Mouse (Mus musculus) CH12.LX (cell line): Measurements from ENCODE around the gene Ttll11. TPM values are rescaled to one million over a fixed set of nuclear protein-coding genes. Genes with fewer than 3 reads are reported as not detected.

Source experiments
- DNase-seq: peaks from one replicate; pipeline ENCODE4 v3.0.0-alpha.2; 2013; ENCODE audit errors: extremely low read depth
- H3K27ac ChIP-seq: 2 replicates; pipeline ENCODE4 v1.5.1; 2012; ENCODE audit warnings: low read depth, mild to moderate bottlenecking, control low read depth, moderate library complexity; ENCODE audit not compliant: insufficient read depth
- H3K27me3 ChIP-seq: replicated peaks from 2 replicates; pipeline ENCODE3; 2012; ENCODE audit warnings: inconsistent platforms
- H3K36me3 ChIP-seq, 2 experiments: replicated peaks in 1 of 2; 2 replicates each; pipeline versions ENCODE3 to v1.6.1; 2012; ENCODE audit warnings: inconsistent platforms in 1 of 2, low read length in 1 of 2, mild to moderate bottlenecking in 1 of 2, mixed read lengths in 1 of 2, moderate library complexity in 1 of 2; ENCODE audit not compliant: control insufficient read depth in 1 of 2, insufficient read depth in 1 of 2
- H3K4me1 ChIP-seq, 2 experiments: 2 replicates each; pipeline ENCODE4 v1.6.1; 2012; ENCODE audit warnings: inconsistent platforms in 1 of 2, moderate library complexity in 1 of 2; ENCODE audit not compliant: insufficient read depth in 2 of 2, control insufficient read depth in 1 of 2
- H3K4me2 ChIP-seq: 2 replicates; pipeline ENCODE4 v1.6.1; 2012; ENCODE audit warnings: low read depth, mild to moderate bottlenecking, control low read depth; ENCODE audit not compliant: poor library complexity, insufficient read depth, severe bottlenecking
- H3K4me3 ChIP-seq, 3 experiments: fragments of 150-350 bp in 1 of 3; sonication (generic) in 1 of 3; replicated peaks in 1 of 3; 2 replicates each; pipeline versions ENCODE3 to v1.5.1; 2011 to 2012; ENCODE audit warnings: low read depth in 2 of 3, low read length in 2 of 3, mild to moderate bottlenecking in 2 of 3, moderate library complexity in 2 of 3, control low read depth in 1 of 3, improper control_type of control experiment in 1 of 3, inconsistent platforms in 1 of 3, mixed read lengths in 1 of 3; ENCODE audit not compliant: poor library complexity in 1 of 3
- H3K79me2 ChIP-seq: replicated peaks from 2 replicates; pipeline ENCODE4 v1.6.1; 2012; ENCODE audit warnings: mild to moderate bottlenecking, moderate library complexity; ENCODE audit not compliant: control insufficient read depth, poor library complexity, insufficient read depth, severe bottlenecking; ENCODE audit errors: extremely low read depth
- H3K9ac ChIP-seq: 2 replicates; pipeline ENCODE4 v1.6.1; 2012; ENCODE audit warnings: low read depth, mild to moderate bottlenecking, control low read depth, moderate library complexity; ENCODE audit not compliant: insufficient read depth
- H3K9me3 ChIP-seq: replicated peaks from 2 replicates; pipeline ENCODE3; 2012; ENCODE audit warnings: low read length, inconsistent platforms, mixed read lengths
- CTCF ChIP-seq, 2 experiments: IDR thresholded peaks in 1 of 2; conservative IDR thresholded peaks in 1 of 2; 2 replicates each; pipeline ENCODE4 v1.5.1; 2011 to 2012; ENCODE audit warnings: low read depth in 2 of 2, low read length in 2 of 2, improper control_type of control experiment in 1 of 2, inconsistent platforms in 1 of 2, mild to moderate bottlenecking in 1 of 2, moderate library complexity in 1 of 2
- E2F4 ChIP-seq: IDR thresholded peaks from 2 replicates; pipeline ENCODE4 v1.6.1; 2011; ENCODE audit warnings: low read depth, low read length, improper control_type of control experiment; ENCODE audit not compliant: insufficient replicate concordance
- ELF1 ChIP-seq: IDR thresholded peaks from 2 replicates; pipeline ENCODE4 v1.6.1; 2014; ENCODE audit warnings: low read depth, mild to moderate bottlenecking, inconsistent platforms, low read length, improper control_type of control experiment
- EP300 ChIP-seq: IDR thresholded peaks from 2 replicates; pipeline ENCODE4 v1.6.1; 2011; ENCODE audit warnings: low read length, improper control_type of control experiment
- ETS1 ChIP-seq: conservative IDR thresholded peaks from 2 replicates; pipeline ENCODE4 v1.6.1; 2012; ENCODE audit warnings: low read depth, mild to moderate bottlenecking, inconsistent platforms, low read length, improper control_type of control experiment, moderate library complexity
- HCFC1 ChIP-seq: IDR thresholded peaks from 2 replicates; pipeline ENCODE4 v1.6.1; 2012; ENCODE audit warnings: low read depth, mild to moderate bottlenecking, inconsistent platforms, low read length, improper control_type of control experiment
- IRF4 ChIP-seq: IDR thresholded peaks from 2 replicates; pipeline ENCODE4 v1.6.1; 2014; ENCODE audit warnings: low read depth, mild to moderate bottlenecking, inconsistent platforms, low read length, improper control_type of control experiment
- JUND ChIP-seq: conservative IDR thresholded peaks from 2 replicates; pipeline ENCODE4 v1.6.1; 2011; ENCODE audit warnings: low read depth, low read length, improper control_type of control experiment
- MEF2A ChIP-seq: IDR thresholded peaks from 2 replicates; pipeline ENCODE4 v1.6.1; 2014; ENCODE audit warnings: low read depth, mild to moderate bottlenecking, inconsistent platforms, low read length, improper control_type of control experiment, borderline replicate concordance
- NELFE ChIP-seq: IDR thresholded peaks from 2 replicates; pipeline ENCODE4 v1.6.1; 2011; ENCODE audit warnings: low read depth, low read length, improper control_type of control experiment
- PAX5 ChIP-seq: IDR thresholded peaks from 2 replicates; pipeline ENCODE4 v1.6.1; 2012; ENCODE audit warnings: low read length, inconsistent platforms, mixed read lengths
- POLR2A ChIP-seq: IDR thresholded peaks from 2 replicates; pipeline ENCODE4 v1.6.1; 2011; ENCODE audit warnings: low read depth, mild to moderate bottlenecking, improper control_type of control experiment, low read length
- RAD21 ChIP-seq: IDR thresholded peaks from 2 replicates; pipeline ENCODE4 v1.6.1; 2011; ENCODE audit warnings: low read depth, mild to moderate bottlenecking, low read length, improper control_type of control experiment, moderate library complexity
- RCOR1 ChIP-seq: conservative IDR thresholded peaks from 2 replicates; pipeline ENCODE4 v1.6.1; 2012; ENCODE audit warnings: low read depth, mild to moderate bottlenecking, inconsistent platforms, low read length, improper control_type of control experiment
- SIN3A ChIP-seq: IDR thresholded peaks from 2 replicates; pipeline ENCODE4 v1.6.1; 2012; ENCODE audit warnings: low read length, improper control_type of control experiment, inconsistent platforms
- SMC3 ChIP-seq: IDR thresholded peaks from 2 replicates; pipeline ENCODE4 v1.6.1; 2011; ENCODE audit warnings: low read depth, low read length, improper control_type of control experiment
- TCF12 ChIP-seq: IDR thresholded peaks from 2 replicates; pipeline ENCODE4 v1.6.1; 2014; ENCODE audit warnings: low read depth, mild to moderate bottlenecking, inconsistent platforms, low read length, improper control_type of control experiment
- USF1 ChIP-seq: IDR thresholded peaks from 2 replicates; pipeline ENCODE4 v1.6.1; 2014; ENCODE audit warnings: low read depth, mild to moderate bottlenecking, inconsistent platforms, low read length, improper control_type of control experiment
- ZC3H11A ChIP-seq: IDR thresholded peaks from 2 replicates; pipeline ENCODE4 v1.6.1; 2012; ENCODE audit warnings: low read depth, mild to moderate bottlenecking, inconsistent platforms, low read length, improper control_type of control experiment
- ZKSCAN1 ChIP-seq: IDR thresholded peaks from 2 replicates; pipeline ENCODE4 v1.6.1; 2012; ENCODE audit warnings: low read depth, inconsistent platforms, low read length, improper control_type of control experiment, borderline replicate concordance
- ZNF384 ChIP-seq: IDR thresholded peaks from 2 replicates; pipeline ENCODE4 v1.6.1; 2012; ENCODE audit warnings: low read depth, low read length, improper control_type of control experiment, inconsistent platforms
- dilution Hi-C: fragments of 300-500 bp; cut with MboI; formaldehyde crosslinking; loops from 2 replicates; pipeline ENCODE4 v1.14.3; 2020; ENCODE audit warnings: low sequenced_read_pairs; ENCODE audit not compliant: extremely low pct_unique_long_range_greater_than_20kb, extremely low pct_ligation_motif_present
- in situ Hi-C: fragments of 300-500 bp; cut with MboI; formaldehyde crosslinking; loops from 3 replicates; pipeline ENCODE4 v1.14.3; 2019; ENCODE audit warnings: low sequenced_read_pairs, low pct_ligation_motif_present, low pct_unique_long_range_greater_than_20kb, mixed read lengths
- polyA plus RNA-seq: library from polyadenylated mRNA; unstranded; fragments of >175 nt; gene quantifications from 2 replicates; pipeline ENCODE4 v1.2.1, GENCODE M21; 2012; ENCODE audit warnings: low read depth; ENCODE audit not compliant: insufficient read length
- total RNA-seq, 2 experiments: library from RNA; depleted of rRNA; stranded (reverse); fragments of 300-350 nt in 1 of 2; fragments of >200 nt in 1 of 2; gene quantifications; 2 replicates each; pipeline ENCODE4 v1.2.3; 2012 to 2014

Gene Ttll11
- total and polyA plus RNA-seq, 3 experiments, result 0.04 to 0.31 (median 0.11) TPM

DNA sequence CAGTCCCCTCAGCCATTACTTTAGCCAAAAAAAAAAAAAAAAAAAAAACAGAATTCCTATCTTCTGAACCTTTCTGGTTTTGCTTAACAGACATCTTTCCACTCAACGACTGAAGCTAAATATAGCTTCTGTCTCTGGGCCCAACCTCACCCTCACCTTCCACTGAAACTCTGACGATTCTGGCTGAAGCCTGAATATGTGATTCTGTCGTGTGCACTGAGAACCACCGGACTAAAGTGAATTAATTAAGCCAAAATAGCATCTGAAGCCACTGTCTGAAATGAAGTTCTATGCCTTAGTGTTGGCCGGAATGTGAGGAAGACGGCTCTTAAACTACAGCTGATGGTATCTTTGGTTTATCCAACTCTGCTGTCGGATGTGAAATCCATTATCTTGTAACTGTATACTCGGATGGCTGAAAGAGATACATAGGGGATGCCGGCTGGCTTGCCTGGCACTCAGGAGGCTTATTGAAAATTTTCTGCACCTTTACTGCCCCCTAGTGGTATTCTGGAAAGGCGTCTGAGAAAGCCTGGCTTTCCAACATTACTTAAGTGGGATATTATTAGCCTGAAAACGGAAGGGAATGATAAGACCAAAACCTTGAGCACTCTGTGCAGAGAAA, 73.4 kb downstream of the Ttll11 start:
- TF ChIP-seq PAX5 (no peak), POLR2A (no peak), SIN3A (no peak), ETS1 (no peak), RAD21 (peak; percentile 92), EP300 (no peak), CTCF (conservative IDR thresholded peaks at IDR 0.05 in 1 of 2, IDR thresholded peaks at IDR 0.05 in 1 of 2; ENCODE audit: low read depth in 2 of 2, low read length in 2 of 2) (peak; percentile 88), RCOR1 (no peak), MEF2A (peak; percentile 61; the same call in 1 of the 2 replicates), TCF12 (0 out of 2 replicates have a peak, but pooled peaks have one; percentile 4), ZC3H11A (peak; percentile 82), SMC3 (peak; percentile 90), USF1 (no peak), ZNF384 (peak; percentile 48; the same call in 1 of the 2 replicates), IRF4 (no peak)
- Histone ChIP-seq H3K27ac (no peak overlapping the region), H3K9me3 (peaks cover 10% of the 10 kb centered on the region), H3K4me2 (peak overlapping the region; percentile 51), H3K9ac (no peak overlapping the region), H3K79me2 (no peaks in the 10 kb centered on the region), H3K27me3 (no peaks in the 10 kb centered on the region), H3K4me3 (no peak overlapping the region), H3K4me1 (peaks cover 8 to 27% of the 10 kb centered on the region in 2 experiments), H3K36me3 (no peaks in the 10 kb centered on the region)
- DNase-seq, result peak; percentile 80
- dilution Hi-C loops, result no loop called here
- in situ Hi-C loops, result loop anchor here (5.0 to 25.0 kb wide), 5 partner anchors 59 to 619 kb away; partner anchors contain the start of gene Dab2ip

DNA sequence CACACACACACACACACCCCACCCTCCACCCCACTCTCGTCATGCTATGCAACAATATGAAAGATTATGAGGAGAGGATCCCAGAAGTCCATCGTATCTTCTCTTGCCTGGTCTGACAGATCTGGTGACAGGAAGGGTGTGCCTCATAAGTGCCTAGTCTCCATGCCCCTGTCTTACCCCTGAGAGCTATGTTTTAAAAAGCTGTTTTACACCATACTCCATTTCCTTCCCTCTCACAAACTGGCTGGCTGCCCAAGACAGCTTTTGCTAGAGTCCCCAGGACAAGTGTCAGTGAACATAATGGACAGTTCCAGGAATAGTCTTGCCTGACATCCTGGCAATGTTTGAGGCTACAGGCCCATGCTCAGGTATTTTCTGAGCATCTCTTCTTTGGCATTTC, 78.9 kb downstream of the Ttll11 start:
- dilution Hi-C loops, result no loop called here
- in situ Hi-C loops, result loop anchor here (10.0 to 25.0 kb wide), 3 partner anchors 166 to 614 kb away; partner anchors contain the start of gene Dab2ip
- Histone ChIP-seq H3K27me3 (no peaks in the 10 kb centered on the region), H3K79me2 (no peaks in the 10 kb centered on the region), H3K27ac (no peak overlapping the region), H3K9me3 (no peaks in the 10 kb centered on the region), H3K4me1 (peaks cover 23 to 36% of the 10 kb centered on the region in 2 experiments), H3K9ac (no peak overlapping the region), H3K4me3 (no peak overlapping the region)
- DNase-seq, result no peak
- no peak for TF ChIP-seq SMC3
- no peak for TF ChIP-seq HCFC1
- no peak for TF ChIP-seq SIN3A
- no peak for TF ChIP-seq ELF1
- TF ChIP-seq ZKSCAN1, result no peak
- TF ChIP-seq NELFE, result no peak
- TF ChIP-seq JUND, result no peak
- TF ChIP-seq MEF2A, result no peak
- no peak for TF ChIP-seq USF1
- TF ChIP-seq E2F4, result no peak
- no peak for TF ChIP-seq CTCF (conservative IDR thresholded peaks at IDR 0.05 in 1 of 2, IDR thresholded peaks at IDR 0.05 in 1 of 2; ENCODE audit: low read depth in 2 of 2, low read length in 2 of 2)
- TF ChIP-seq, all 38 proteins: peak for 0
- Histone ChIP-seq H3K4me2 (no peak overlapping the region), H3K36me3 (no peaks in the 10 kb centered on the region)
